Mouse (Mus musculus): ENCODE measurements around the gene Sox5.

Gene Sox5

DNA sequence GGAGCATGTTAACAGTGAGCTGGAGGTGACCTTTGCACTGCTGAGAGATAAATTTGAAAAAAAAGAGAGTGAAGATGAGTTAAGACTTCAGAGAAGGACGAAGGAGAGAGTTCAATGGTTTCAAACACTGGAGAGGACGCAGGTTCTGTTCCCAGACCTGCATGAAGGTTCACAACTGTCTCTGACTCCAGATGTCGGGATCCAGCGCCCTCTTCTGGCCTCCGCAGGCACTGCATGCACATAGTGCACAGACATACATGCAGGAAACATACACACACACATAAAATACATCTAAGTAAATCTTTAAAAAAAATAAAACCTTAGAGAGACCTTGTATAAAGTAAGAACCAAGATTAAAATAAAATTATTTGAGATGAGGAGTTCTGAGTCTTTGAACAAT is 352.5 kb downstream of the Sox5 start:
- DNase-seq (ENCODE audit: low spot score), result no peak

DNA sequence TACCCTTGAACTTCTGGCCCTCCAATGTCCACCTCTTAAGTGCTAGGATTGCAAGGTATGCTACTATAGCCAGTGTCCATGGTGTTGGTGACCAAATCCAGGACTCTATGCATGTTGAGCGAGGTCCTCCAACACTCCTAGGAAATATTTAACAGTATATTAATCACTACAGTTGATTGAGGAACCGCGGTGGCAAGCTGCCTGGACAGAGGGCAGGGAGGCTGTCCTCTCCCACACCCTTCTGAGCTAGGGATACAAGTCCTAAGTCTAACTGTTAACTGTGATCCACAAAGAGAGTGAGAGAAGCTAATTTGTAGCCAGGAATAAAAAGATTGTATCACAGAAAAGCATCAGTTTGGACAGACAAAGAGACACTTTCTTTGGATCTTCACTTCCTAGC is 373.7 kb downstream of the Sox5 start:
- no peak for DNase-seq (ENCODE audit: low spot score)

DNA sequence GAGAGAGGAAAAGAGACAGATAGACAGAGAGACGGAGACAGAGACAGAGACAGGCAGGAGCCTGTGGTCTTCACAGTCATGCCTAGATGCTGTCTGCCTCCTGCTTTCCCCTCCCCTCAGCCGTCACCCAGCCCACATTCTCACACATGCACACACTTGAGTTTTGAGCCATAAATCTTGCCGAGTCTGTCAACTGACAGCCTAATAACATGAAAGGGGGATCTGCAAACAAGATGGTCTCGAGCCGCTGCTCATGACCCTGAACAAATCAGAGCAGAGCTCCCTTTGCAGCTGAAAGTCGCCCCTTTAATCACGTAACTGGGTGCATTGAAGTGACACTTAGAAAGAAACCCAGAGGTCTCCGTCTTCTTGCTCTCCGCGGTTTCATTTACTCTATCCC is 383.7 kb downstream of the Sox5 start:
- peak; percentile 77 for DNase-seq (ENCODE audit: low spot score)

DNA sequence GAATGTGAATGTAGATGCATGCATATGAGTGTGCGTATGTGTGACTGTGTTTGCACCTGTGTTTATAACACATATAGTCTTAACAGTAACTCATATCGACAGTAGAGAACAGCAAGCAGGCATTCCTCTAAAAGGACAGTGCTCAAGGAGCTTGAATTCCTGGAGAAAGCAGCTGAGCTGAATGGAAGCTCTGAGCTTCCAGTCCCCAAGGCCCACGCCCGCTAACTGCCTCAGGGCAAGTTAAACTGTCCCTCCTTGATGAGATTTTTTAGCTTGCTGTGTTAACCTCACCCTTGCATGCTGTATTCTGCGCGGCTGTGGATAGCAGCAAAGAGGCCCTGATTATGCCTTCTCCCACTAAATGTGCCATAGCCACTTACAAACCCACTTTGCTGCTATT is 388.6 kb downstream of the Sox5 start:
- no peak for DNase-seq (ENCODE audit: low spot score)

DNA sequence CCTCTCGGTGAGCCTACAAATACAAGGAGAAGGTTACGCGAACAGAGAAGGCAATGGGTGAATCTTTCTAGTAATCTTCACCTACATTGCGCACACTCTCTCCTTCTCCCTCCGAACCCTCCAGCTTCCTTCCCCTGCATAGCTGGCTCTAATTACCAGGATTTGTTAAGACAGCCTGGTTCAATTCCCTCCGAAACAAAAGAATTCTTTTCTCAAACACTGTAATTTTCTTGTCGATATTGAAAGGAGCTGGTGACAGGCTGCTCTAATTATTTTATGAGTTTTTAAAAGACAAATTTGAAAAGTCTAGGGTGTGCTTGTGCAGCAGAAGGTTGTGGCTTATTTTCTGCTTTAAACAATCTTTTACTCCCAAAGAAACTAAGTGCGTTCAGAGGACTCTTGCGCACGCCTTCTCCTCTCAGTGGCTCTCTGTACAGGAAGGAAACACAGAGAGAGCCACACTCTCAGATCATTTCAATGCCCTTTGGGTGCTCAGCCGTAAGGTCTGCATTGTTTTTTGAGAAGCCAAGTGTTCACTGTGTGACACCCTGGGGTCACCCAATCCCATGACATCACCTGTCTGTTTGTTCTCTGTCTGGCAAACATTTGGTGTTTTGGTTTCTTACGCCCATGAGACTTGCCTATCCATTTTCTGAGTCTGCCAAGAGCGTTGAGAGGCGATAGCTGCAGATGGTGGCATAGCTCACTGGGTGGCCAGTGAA is 392.3 kb downstream of the Sox5 start:
- DNase-seq (ENCODE audit: low spot score), result no peak

DNA sequence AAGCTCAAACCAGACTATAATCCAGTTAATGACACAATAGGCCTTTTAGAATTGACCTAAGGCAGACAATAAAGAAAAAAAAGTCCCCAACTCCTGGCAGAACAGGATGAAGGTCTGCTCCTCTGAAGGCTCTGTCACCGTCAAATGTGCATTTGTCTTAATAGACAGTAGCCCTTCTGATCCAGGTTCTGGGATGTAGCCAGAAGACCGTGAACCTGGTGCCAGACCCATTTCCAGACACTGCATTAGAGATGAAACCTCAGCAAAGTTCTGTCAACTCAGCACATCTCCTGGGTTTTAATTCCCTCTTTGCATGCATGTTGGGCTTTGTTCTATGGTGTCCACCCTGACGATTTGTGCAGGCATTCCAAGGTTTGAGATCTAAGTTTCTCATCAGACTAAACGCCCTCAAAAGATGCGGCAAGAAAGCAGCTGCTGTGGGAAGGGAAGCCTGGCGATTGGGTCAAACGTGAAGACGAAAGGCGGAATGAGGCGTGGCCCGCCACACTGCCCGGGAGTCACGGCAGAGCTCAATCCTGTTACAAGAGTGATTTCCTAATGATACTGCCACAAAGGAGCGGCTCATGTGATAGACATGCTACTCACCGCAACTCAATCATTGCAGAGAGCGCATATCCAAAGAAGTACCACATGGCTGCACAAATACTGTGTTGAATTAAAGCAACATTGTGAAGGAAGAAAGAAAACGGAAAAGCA is 394.1 kb downstream of the Sox5 start:
- DNase-seq (ENCODE audit: low spot score), result peak; percentile 15

DNA sequence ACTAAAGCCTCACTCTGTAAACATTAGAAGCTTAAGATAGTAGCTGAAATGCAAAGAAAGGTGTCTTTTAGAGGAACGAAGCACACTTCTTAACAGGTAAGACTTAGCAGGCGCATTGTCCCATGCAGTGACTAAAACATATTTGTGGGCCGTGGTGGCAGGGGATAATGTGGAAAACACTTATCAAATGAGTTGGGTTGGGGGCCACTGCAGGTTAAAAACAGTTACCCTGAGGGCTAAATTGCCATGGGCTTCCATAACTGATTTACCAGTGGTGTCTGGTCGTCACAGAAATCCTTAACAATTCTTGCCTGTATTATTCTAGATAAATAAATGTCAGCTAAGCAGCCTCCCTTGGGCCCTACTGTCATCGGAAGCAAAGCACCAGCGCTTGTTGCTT is 401.1 kb downstream of the Sox5 start:
- DNase-seq (ENCODE audit: low spot score), result no peak

DNA sequence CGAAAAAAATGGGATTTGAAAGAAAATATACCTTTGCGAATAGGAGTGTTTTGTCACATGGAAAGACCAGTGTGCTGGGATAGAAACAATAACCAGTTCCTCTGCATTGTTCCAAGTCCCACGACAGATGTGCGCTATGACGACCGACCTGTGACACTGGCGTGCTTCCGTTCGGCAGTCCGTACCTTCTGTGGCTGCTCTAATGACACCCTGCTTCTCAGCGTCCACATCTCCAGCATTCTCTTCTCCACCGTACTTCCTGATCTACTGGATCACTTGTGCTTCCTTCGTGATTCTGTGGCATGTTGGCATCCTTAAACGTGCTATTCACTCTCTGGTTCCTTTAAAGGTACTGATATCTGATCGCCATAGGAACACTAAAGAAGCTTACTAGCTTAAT is 401.6 kb downstream of the Sox5 start:
- DNase-seq (ENCODE audit: low spot score), result no peak

DNA sequence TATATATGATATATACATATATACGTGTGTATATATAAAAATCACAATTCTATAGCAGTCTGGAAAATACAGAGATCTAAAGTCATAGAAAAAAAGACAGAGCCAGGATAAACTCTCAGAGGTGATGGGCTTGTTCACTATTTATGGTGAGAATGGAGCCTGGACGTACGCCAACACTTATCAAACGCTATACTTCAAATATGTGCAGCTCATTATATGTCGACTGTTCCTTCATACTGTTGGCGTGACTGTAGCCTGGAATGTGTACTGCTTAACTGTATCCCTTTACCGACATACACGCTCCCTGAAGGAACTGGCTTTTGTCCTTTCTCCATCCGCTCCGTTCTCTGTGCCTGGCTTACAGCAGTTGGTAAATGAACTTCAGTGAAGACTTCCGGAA is 407.0 kb downstream of the Sox5 start:
- DNase-seq (ENCODE audit: low spot score), result no peak

DNA sequence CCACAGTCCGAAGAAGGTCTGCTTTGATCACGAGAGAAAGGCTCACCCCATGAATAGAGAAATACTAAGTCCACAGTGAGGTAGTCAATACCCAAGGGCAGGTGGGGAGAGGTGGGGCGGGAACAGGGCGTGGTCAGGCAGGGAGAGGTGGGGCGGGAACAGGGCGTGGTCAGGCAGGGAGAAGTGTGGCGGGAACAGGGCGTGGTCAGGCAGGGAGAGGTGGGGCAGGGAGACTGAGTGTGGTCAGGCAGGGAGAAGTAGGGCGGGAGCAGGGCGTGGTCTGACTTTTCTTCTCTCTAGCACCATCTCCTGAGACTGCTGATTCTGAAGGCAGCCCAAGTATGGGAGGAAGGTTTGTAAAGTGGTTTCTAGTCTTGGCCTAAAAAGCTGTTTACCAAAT is 411.1 kb downstream of the Sox5 start:
- no peak for DNase-seq (ENCODE audit: low spot score)

DNA sequence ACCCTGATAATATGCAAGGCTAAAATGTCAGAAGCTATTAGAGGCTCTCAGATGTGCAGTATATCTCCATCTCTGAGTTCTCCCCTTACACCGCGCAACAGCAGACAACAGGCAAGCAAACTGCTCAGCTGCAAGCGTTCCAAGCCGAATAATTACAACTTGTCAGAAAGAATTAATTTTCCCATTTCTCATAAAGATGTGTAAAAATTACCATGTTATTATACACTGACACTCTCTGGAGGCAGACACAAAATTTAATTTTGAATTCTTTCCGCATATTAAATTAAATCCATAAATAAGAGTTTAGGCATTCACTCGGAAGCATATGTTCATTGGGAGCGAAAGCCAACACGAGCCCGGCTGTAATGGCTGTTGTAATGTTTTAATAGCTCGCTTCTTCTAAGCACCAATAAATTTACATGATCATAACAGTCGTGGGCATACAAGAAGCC is 414.1 kb downstream of the Sox5 start:
- DNase-seq (ENCODE audit: low spot score), result no peak

DNA sequence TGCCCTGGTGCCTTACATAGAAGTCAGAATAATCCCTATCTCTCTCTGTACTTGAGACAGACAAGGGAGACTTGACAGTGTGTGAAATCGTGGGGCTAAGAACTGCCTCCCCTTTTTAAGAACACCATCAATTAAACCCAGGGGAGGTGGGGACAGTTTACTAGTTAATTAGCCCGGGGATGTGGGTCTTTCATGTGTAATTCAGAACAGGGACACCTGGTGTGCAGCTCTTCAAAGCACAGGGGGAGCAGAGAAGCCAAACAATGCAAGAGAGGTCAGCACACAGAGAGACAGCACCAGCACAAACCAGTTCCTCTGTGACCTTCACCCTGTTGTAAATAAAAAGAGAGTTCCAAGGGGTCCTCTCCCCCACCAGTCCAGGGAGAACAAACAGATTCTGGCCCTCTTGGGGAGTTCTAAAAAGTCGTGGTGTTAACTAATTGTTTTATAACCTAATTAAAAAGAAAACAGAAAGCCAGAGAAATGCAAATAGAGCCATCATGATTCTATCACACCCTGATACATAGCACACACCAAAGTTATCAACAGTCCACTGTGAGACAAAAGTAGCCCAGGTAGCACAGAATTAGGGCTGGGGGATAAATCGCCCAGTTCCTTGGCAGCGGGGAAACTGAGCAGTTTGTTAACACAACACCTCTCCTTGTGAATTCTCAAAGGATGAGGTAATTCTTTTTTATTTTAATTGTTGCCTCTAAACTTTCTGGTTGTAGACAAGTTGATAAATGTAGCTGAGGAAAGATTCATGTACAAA is 420.3 kb downstream of the Sox5 start:
- peak; percentile 66 for DNase-seq (ENCODE audit: low spot score)

DNA sequence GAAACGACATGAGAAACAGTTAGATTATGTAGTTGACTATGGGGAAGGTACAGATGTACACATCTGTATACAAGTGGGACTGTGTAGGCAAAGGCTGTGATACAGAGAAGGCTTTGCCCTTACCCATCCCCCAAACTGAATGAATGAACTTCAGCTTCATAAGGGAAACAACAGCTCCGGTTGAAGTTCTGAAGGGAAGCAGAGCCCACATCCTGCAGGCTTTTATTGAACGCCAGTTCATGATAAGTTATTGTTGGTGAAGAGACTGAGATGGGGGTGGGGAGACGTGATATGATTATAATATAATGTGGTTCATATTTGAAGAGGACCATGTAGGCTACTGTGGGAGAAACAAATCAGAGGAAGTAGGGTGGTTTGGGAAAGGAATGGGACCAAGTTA is 424.7 kb downstream of the Sox5 start:
- no peak for DNase-seq (ENCODE audit: low spot score)

DNA sequence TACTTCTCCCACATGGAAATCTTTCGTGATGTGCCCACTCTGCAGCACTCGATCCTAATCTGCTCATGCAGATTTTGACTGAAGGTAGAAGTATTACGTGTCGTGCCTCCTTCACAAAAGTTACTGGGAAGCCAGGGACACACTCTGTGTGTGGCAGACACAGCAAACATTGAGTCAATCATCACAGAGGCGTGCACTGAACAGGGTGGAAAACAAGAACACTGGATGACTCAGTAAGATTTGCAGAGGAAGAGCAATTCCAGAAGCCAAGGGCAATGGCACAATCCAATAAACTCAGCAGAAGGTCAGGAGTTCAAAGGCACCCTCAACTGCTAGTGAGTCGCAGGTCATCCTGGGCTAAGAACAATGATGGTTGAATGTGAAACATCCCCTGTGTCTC is 430.7 kb downstream of the Sox5 start:
- no peak for DNase-seq (ENCODE audit: low spot score)

DNA sequence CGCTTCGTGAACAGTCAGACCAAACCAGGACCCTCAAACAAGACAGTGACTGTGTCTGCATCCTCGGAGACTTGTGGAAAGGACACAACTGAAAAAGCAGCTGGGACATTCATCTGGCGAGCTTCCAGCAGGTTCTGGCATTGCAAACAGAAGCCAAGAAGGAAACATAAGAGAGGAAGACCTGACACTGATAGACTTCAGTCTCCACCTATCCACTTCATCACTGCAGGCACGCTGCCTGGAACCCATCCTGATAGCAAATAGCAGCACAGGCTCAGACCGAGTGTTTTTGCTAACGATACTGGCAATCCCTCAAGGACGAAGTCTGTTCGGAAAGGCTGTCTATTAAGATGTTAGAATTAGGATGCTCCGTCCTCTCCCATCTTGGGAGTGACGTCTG is 438.4 kb downstream of the Sox5 start:
- DNase-seq (ENCODE audit: low spot score), result no peak

DNA sequence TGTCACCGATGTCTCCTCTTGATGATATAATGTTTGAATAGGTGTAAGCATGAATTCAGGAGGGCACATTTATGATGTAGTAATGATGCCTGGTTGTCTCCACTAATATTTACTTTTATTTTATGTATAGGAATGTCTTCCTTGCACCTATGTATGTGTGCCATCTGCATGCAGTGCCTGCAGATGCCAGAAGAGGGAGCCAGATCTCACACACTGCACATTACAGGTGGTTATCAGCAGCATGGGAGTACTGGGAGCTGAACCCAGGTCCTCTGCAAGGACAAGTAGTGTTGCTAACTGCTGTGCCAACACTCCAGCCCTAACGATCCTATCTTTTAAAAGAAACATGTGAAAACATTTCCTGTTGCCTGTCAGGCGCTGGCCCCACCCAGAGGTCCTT is 442.2 kb downstream of the Sox5 start:
- no peak for DNase-seq (ENCODE audit: low spot score)

DNA sequence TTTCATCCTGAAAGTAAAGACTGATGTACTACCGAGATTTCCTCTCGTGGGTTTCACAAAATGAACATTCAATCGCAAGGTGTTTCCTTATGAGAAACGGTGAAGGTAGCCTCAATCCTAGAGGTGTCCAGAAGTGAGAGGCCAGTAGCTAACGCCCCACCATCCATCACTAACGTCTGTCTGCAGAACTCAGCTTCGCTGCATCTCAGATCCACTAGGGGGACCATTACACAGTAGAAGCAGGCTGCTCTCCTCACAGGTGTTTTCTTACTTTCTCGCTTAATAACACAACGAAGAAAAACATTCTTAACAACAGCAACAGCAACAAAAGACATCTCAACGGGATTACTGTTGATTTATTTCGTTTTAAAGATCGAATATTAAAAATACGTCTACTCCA is 442.8 kb downstream of the Sox5 start:
- DNase-seq (ENCODE audit: low spot score), result peak; percentile 67

DNA sequence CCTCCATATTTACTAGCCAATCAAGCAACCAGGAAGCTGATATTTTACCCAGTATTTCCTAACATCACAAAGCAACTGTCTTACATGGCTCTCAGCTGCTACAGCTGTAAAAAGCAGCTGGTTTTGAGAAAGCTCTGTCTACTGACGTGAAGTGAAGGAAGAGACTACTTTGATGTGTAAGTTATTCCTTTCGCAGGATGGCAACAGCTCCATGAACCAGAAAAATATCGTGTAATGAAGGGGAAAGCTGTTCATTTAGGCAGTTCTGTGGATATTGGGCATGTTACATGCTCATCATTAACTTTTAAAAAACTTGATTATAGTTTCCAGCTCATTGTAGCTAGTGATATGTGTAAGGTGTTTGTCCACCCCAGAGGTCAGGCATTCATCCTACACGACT is 443.6 kb downstream of the Sox5 start:
- no peak for DNase-seq (ENCODE audit: low spot score)

DNA sequence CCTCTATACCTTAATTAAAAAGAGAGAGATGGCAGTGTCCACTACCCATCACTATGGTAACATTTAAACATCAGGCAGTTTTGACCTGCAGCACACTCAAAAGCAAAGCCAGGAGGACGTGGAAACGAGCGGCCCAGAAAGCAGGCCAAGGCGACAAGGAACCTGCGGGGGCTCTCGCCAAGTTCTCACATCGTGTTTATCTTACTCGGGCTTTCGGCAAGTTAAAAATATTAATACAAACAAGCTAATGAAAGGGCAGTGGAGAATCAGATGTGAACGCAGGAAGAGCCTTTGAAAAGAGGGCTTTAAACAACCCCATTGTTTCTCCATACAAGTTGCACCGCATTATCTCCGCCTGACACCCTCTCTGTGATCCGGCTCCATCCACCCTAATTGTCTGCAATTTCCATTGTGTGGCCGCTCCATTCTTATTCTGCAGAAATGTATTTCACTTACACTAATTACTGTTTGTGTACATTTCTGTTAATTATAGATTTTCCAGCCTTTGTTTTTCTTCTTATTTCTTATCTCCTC is 444.3 kb downstream of the Sox5 start:
- DNase-seq (ENCODE audit: low spot score), result peak; percentile 43

DNA sequence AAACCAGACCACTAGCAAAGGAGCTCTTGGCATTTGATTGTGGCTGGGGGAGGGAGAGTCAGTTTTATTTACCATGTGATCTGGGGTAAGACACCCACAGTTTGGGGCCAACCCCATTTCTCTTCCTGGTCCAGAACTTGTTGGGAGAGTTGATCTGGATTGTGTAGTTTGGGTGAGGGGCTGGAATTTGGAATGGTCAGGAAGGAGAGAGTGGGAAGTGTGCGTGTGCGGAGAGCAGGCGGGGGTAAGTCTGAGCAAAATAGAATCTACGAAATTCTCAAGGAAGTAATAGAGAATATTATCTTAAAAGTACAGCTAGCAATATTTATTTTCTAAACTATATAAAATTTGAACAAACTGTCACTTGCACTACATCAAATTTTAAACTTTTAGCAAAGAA is 445.0 kb downstream of the Sox5 start:
- DNase-seq (ENCODE audit: low spot score), result no peak

DNA sequence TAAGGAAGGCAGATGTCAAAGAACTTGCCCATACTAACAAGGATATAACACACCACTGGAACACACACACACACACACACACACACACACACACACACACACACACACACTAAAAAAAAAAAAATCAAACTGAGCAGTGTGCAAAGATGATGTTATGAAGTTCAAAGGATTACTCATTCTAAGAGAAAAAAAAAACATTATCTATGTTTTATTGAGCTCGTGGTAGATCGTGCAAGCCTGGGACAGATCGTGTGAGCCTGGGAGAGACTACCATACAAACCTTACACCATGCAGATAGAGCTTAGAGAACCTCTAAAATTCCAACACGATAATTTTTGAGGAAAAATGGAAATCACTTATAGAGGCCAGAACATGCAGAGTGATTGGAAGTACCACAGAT is 448.6 kb downstream of the Sox5 start:
- DNase-seq (ENCODE audit: low spot score), result no peak

DNA sequence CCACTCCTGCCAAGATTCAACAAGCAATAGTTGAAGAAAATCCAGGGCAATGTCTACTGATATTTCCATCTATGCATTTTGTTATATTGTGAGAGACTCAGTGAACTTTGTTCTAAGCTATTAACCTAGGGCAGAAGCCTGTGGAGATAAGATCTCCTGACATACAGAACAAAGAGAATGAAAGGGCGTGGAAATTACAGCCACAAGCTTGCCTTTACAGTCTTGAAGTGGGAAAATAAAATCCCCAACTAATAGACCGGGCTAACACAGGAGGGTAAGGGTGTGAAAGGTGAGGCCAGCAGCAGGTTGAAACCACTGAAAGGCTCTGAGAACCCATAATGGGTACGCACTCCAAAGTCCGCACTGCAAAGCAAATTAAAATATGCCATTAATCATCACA is 449.8 kb downstream of the Sox5 start:
- DNase-seq (ENCODE audit: low spot score), result no peak

Data from embryo, embryonic 10 days (tissue).